Mouse (Mus musculus): Measurements from ENCODE around the gene Nell1. TPM values are rescaled to one million over a fixed set of nuclear protein-coding genes. Genes with fewer than 3 reads are reported as not detected.
"Not testable (repeated sequence)": the region's sequence is repeated elsewhere in the genome, so short reads cannot be mapped to it uniquely, and the experiment has no call there.

Nell1 gene
- total RNA-seq (2021), result 10 to 100 TPM; 50.5 to 50.6 TPM

DNA sequence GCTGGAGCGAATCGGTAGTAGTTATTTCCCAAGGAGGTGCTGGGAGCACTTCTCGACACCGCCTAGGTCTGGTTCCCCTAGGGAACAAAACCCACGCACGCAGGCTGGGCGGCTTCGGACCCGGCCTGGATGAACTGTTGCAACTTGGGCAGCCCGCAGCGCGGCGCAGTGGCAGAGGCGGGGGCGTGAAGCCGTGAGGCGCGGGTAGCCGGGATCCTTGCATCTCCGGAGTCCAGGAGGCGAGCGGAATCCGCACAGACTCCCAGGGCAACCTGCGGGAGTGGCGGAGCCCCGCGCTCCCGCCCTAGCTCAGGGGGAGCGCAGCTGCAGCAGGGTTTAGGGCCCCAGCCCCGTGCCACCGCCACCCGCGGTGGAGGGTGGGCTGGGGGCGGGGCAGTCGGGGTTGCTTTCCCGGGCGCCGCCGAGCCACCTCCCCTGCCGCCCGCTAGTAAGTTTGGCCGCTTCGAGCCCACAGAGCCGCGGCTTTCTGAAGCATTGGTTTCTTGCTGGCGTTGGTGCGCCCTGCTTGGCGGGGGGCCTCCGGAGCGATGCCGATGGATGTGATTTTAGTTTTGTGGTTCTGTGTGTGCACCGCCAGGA, at the start of gene Nell1:
Gene Nell1, plus strand, starts transcription at position 24 of the 600 bp plus-strand sequence.
- peak; percentile 24 to 27 for DNase-seq (ENCODE audit: extremely low spot score in 1 of 2, low spot score in 1 of 2)

DNA sequence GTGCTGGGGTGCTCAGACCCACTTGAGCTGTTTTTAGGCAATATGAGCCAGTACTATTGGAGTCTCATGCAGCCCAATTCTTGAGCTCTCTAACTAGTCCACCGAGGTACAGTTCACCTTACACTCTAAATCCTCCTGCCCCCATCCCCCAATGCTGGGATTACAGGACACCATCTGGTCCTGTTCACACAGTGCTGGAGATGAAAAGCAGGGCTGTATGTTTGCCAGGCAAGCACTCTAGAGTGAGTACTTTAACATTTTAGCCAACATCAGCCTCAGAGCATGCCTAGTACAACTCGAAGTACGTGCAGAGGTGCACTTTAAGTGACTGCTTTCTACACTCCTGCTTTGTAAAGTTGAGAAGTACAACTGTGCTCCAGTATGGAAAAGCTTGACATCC, 46.1 kb upstream of the Nell1 start:
- no peak for DNase-seq (ENCODE audit: extremely low spot score in 1 of 2, low spot score in 1 of 2)

DNA sequence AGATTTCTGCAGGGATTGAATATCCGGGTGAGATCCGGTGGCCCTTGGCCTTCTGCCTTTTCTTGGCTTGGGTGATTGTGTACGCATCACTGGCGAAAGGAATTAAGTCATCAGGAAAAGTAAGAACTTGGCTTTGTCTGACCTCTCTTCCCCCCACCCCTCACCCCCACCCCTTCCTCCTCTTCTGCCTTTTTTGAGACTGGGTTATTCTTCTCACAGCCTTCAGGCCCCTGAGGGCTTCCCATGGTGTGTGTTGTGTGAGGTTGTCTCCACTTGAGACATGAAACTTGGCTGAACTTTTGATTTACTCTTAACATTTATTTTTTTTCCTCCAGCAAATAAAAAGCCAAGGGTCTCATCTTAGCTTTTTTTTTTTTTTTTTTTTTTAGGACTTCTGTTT, 44.7 kb upstream of the Nell1 start:
- no peak for DNase-seq (ENCODE audit: extremely low spot score in 1 of 2, low spot score in 1 of 2)

DNA sequence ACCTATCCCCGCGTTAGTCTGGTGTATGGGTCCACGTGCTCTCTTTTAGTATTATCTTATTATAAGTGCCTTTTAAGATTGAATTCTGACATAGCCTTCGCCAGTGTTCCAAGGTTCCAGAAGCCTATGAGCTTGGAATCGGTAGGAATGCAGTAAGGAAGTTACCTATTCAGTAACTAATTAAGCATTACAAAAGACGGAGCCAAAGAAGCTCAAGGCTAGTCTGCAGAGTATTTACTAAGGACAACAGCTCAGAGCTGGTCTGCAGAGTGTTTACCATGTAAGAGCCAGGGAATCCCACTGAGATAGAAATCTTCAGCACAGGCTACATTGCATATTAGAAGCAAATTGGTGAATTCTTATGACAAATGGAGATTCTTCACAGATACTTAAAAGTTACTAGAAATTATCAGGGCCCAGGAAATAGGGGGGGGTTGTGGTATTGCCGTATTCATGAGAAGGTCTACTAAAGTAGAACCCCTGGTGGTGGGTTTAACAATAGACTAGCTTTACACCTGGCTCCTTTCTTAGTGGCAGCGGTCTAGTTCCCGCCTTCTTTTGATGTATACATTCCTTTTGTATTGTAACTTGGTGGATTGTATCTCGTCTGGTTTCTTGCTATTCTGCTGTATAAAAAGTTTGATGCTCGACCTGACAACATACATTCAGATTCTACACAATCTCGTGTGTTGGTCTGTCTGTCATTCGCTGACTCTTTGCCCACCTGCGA, 41.1 kb upstream of the Nell1 start:
- DNase-seq (ENCODE audit: extremely low spot score in 1 of 2, low spot score in 1 of 2), result not testable (repeated sequence)

DNA sequence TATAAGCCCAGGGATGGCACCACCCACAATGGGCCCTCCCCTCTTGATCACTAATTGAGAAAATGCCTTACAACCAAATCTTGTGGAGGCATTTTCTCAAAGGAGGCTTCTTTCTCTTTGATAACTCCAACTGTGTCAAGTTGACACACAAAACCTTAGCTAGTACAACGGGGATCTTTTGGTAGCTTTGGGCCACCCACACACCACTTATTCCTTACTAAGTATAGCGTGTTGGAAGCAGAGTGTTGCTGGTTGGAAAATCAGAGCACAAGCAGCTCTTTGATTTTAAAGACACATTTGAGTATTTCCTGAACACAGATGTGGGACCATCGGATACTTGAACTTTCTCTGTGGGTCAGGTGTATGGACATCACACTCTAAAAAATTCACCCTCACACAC, 37.8 kb upstream of the Nell1 start:
- DNase-seq (ENCODE audit: extremely low spot score in 1 of 2, low spot score in 1 of 2), result no peak

DNA sequence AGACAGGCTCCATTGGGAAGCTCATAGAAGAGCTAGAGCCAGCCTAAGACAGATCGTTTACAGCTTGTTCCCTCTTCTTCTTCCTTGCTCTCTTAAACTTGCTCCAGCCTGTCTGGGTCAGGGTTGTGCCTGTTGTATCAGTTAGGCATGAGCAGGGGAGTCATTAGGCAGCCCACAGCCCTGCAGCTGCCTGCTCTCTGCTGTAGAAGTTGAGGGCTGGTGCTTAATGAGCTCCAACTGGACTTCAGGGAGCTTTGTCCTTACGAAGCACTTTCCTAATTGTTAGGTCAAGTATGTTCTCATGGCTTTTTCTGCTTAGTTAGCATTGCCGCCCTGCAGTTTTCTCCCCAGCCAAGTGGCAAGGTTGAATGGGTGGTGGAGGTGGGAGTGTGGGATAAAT, 32.6 kb upstream of the Nell1 start:
- DNase-seq (ENCODE audit: extremely low spot score in 1 of 2, low spot score in 1 of 2), result no peak

DNA sequence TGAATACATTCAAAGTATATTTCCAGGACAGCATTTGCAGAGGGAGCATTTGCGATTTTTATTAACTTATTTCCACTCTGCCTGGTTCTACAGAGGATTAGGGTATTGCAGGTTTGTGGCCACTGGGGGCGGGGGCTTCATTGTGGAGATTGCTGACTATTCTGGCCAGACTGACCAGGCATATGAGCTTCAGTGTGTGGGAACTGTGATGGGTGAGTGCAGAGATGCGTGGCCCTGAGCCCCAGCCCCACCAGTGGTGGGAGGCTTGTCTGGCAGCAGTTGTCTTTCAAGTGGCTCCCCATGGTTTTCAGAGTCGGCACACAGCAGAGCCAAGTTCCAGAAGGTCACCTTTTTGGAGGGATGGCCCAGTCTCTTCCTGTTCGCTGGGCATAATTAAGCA, 32.2 kb upstream of the Nell1 start:
- DNase-seq (ENCODE audit: extremely low spot score in 1 of 2, low spot score in 1 of 2), result no peak

DNA sequence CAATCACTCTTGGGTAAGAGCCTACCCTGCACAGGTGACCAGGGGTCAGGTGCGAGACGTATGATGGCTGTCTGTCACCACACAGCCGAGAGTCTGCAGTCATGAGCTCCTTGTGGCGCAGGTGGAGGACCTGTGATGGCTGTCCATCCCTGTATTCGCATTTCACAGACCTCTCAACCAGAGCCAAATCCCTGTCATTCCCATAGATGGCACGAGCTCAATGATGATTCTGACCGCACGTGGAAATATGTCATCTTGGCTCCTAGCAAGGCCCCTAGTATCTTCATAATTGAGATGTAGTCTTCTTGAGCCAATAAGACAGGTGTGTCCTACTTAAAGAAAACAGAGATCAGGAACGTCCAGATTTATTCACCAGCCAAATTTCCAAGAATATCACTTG, 28.0 kb upstream of the Nell1 start:
- no peak for DNase-seq (ENCODE audit: extremely low spot score in 1 of 2, low spot score in 1 of 2)

DNA sequence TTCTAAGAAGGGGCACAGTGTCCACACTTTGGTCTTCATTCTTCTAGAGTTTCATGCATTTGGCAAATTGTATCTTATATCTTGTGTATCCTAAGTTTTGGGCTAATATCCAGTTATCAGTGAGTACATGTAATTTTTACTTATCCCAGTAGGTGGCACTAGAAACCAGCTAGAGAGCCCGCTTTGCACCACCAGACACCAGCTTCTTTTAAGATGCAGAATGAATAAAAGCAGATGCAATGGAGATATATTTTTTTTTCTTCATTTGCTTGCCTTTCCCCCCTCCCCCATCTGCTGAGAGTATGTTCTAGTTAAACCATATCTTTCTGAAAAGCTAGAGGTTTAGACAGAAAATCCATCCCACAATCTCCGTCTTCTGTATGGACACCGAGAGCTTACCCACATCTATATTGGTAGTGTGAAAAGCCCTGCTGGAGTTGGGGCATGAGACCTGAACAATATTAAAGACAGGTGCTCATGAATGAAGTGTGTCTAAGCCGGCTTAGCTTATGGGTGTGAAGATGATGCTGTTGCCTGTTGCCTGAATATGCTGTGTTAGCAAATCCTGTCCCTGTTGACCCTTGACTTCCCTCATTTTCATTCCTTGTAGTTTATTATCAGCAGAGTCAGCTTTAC, 21.0 kb upstream of the Nell1 start:
- no peak for DNase-seq (ENCODE audit: extremely low spot score in 1 of 2, low spot score in 1 of 2)

DNA sequence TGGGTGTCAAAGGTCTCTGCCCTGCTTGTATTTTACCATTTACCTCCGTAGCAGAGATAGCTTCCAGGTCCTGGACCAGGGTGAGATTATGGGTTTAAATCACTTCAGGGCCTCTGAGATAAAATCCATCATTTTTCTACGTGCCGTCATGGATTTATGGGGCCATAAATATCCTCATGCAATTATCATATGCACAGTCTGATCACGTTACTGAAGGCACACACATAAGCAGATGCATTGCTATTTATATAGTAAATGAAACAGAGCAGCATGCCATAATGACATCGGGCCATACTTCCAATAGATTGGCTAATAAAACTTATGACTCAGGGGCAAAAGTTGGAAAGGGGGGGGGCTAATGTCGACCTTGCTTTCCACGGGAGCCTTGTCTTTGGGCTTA, 19.8 kb upstream of the Nell1 start:
- no peak for DNase-seq (ENCODE audit: extremely low spot score in 1 of 2, low spot score in 1 of 2)

DNA sequence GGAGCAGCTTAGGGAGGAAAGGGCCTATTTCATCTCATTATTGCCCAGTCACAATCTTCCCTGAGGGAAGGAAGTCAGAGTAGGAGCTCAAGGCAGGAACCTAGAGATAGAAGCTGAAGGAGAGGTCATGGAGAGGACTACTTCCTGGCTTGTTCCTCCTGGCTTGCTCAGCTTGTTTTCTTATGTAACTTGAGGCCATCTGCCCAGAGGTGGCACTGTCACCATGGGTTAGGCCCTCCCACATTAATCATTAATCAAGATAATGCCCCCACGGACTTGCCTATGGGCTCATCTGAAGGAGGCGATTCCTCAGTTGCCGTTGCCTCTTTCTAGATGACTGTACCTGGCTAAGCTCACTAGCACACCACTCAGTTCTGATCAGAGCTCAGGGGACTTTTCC, 17.5 kb upstream of the Nell1 start:
- DNase-seq (ENCODE audit: extremely low spot score in 1 of 2, low spot score in 1 of 2), result no peak

DNA sequence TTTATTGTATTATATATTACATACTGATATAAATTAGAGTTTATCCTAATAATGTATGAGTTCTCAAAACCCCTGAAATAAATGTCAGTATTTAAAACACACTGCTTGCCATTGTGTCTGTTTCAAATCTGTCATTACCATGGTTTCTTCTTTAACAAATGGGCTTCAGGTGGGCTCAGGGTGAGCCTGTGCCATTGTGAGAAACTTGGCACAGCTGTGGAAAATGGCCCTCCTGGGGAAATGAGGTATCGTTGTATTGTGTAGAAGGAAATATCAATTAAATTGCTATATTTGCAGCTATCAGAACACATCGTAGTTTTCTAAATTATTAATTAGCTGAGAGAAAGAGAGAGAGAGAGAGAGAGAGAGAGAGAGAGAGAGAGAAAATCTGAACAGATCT, 10.9 kb upstream of the Nell1 start:
- no peak for DNase-seq (ENCODE audit: extremely low spot score in 1 of 2, low spot score in 1 of 2)

DNA sequence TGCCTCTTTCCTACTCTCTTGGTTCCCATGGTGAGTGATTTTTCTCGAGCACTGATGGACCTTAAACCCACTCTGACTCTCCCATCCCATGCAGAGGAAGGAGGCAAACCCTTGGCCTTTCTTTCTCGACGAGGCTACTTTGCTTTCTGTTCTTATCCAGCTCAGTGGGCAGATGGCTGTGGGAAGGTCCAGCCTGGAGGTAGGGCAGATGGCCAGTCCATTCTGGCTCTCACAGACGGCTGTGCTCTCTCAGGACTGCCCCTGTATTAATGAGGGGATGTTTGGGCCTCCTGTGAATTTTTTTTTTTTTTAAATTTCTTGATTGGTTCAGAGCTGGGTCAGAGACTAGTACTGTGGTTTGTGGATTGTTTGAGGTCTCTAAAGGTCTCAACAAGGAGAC, 5.1 kb upstream of the Nell1 start:
- DNase-seq (ENCODE audit: extremely low spot score in 1 of 2, low spot score in 1 of 2), result no peak

DNA sequence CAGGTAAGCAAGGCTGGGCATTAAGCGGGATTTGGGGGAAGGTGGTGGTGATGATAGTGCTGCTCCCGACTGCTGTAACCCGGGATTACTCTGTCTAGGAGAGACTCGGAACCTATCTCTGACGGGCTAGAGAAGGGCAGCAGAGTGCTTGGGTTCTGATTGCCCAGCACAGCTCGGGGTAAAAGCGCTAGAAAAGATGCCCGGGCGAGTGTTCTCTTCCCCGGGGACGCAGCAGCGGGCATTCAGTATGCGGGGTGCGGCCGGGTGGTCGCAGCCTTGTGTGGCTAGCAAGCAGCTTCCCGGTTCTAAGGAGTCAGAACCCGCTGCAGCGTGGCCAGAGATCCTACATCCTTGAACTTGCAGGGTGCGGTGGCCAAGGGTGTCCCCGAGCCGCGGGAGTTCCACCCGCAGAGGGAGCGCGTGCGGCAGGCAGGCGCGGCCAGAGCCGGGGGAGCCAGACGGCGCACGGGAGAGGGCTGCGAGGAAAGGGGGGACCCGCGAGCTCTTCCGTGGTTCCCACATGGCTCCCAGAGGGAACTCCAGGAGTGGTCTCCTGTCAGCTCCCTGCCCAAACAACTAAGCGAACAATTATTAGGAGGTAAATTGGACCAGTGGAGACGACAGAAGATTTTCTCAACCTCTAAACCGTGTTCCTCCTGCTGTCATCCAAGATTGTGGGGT, 917 bp downstream of the Nell1 start:
- DNase-seq (ENCODE audit: extremely low spot score in 1 of 2, low spot score in 1 of 2), result peak; percentile 41 to 44

DNA sequence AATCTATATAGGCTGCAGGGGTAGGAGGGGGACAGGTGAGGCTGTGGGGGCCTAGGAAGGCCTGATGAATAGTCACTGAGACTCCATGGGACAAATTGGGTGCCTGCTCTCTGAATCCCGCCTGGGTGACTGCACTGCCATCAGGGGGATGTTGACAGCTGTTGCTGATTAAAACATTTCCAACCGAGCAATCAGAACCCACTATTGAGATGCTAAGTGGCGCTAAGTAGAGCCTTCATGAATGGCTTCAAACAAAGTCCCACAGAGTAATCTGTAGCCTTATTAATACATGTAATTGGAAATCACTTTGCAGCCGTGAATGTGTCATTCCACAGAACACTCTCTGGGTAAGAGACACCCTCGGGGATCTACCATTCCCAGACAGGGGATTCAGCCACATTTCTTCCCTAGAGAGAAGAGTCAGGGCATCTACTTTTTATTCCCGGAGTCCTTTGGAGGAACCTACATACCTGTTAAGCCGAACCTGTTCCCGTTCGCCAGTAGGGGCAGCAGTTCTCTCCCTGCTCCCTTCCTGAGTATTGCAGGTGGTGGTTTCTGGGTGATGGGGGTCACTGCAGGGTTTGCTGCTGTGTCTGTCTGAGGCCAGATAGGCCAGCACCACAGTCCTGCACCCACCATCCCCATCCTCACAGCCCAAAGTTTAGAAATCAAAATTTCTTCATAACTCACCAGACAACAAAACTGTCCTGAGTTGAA, 7.0 kb downstream of the Nell1 start:
- no peak for DNase-seq (ENCODE audit: extremely low spot score in 1 of 2, low spot score in 1 of 2)

DNA sequence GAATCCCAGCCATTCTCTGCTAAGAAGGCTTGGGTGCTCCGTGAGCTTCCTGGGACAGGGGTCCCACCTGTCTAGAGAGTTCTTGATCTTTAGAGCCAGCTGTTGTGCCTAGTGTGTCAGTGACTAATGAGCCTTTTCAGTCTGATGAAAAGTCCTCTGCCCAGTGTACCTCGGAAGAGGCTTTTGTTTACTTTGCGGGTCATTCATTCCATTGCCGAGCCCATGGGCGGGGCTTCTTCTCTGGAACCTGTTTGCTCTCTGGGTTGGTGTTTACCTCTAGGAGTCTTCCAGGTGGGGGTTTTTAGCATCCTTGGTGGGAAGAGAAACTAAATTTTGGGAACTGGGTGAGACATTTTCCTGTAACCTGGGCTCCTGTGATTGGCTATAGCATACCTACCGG, 10.0 kb downstream of the Nell1 start:
- no peak for DNase-seq (ENCODE audit: extremely low spot score in 1 of 2, low spot score in 1 of 2)

DNA sequence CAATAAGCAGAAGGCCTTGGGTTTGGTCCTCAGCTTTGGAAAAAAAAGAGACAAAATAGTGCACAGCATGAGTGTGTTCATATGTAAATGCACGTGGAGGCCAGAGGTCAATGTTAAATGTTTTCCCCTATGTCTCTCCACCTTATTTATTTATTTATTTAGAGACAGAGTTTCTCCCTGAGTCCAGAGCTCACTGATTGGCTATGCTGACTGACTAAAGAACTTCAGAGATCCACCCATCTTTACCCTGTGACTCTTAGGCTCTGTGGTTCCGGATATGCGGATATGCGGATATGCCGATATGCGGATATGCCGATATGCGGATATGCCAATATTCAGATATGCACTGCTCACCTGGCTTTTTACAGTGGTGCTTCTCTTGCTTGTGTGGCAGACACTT, 11.3 kb downstream of the Nell1 start:
- no peak for DNase-seq (ENCODE audit: extremely low spot score in 1 of 2, low spot score in 1 of 2)

DNA sequence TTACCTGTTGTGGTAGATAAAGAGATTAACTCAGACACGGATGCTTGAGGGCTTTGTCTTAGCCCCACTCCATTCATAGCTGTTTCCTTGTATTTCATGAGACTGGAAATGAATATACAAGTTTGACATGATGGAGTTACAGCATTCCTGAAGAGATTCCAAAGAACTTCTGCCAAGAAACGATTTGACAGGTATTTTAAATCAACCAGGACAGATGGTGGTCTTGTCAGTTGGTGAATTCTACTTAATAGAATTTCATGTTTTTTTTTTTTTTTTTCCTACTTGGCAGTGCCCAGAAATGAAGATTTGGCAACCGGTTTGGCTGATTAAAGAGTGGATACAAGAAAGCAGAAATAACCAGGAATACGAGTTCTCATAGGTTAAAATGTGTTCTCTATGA, 24.7 kb downstream of the Nell1 start:
- no peak for DNase-seq (ENCODE audit: extremely low spot score in 1 of 2, low spot score in 1 of 2)

DNA sequence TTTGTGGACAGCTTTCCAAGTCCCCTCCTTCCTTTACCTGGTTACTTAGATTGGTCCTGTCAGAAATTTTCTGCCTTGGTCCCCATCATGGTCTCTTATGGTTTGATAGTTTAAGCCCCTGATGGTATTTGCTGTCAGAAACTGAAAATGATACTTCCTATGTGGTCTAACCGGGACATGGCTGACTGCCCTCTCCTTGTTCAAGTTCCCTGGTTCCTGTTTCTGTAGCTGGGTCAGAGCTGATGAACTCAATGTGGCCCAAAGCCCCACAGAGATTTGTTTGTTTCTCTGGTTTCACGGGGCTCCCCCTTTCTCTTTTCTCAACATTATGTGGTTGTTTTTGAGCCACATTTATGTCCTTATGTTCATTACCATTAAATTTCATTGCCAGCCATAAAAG, 30.6 kb downstream of the Nell1 start:
- DNase-seq (ENCODE audit: extremely low spot score in 1 of 2, low spot score in 1 of 2), result no peak

DNA sequence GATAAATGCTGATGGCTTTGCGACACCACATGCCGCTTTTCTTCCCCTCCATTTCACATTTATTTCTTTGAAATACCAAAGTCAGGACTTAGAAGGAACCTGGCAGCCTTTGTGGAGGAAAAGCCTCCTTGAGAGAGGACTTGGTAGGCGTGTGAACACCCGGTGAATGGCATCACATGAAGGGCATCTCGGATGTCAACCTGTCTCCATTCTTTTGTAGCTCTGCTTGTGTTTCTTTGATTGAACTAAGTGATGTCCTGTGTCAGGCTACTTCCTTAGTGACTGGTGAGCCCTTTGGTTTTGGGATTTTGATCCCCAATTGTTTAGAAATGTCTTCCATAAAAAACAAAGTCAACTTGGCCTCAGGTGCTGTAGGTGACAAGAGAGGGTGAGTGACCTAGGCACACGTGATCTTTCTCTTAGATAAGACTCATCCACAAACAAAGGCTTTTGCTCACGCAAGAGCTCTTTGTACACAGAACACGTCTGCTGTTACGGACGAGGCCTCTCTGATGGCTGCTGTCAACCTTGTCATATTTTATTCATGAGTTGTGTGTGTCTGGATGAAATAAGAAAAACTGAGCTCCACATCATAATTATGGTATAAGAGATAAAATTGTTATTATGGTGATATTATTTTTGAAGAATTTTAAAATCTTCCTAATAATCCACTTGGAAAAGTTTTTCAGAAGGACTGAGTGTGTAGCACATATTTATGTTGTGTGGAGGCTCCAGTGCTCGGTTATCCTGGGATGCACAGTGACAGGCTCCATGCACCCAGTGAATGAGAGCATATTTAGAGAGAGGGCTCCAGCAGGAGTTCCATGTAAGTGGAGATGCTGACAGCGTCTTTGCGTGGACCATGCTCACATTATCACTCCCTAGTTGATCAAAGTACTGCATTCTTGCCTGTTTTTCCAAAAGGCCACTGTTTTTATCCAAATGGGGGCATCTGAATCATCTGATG, 60.8 kb downstream of the Nell1 start:
- no peak for DNase-seq (ENCODE audit: extremely low spot score in 1 of 2, low spot score in 1 of 2)

Data from layer of hippocampus, postnatal 25 days (tissue).